Mouse (Mus musculus) thymus, adult 2 months (tissue): ENCODE results near the gene Cfap57.

Experiments used
- CTCF ChIP-seq: fragments of 200-500 bp; IDR thresholded peaks from 2 replicates; pipeline ENCODE4 v1.5.1; 2012; ENCODE audit warnings: mild to moderate bottlenecking, control low read depth, low read length, moderate library complexity, borderline replicate concordance; ENCODE audit not compliant: control insufficient read depth, poor library complexity, insufficient read depth; ENCODE audit errors: extremely low read depth
- POLR2A ChIP-seq: fragments of 200-500 bp; IDR thresholded peaks from 2 replicates; pipeline ENCODE4 v1.6.1; 2012; ENCODE audit warnings: mild to moderate bottlenecking, low read length, control low read depth, moderate library complexity; ENCODE audit not compliant: control insufficient read depth, poor library complexity, insufficient read depth; ENCODE audit errors: extremely low read depth

GRCm38 (mm10) chr4:118642346-118643190, 22.0 kb upstream of the Cfap57 start:
- TF ChIP-seq POLR2A (no peak), CTCF (no peak)
